Mouse (Mus musculus): ENCODE data around the gene Myh13. TPM values are rescaled to one million over a fixed set of nuclear protein-coding genes. Genes with fewer than 3 reads are reported as not detected.

The Myh13 gene
- polyA plus RNA-seq (2015; fragmentation: Nextera tagmentation; extraction: Ambion mirVana), result 0.14 and 0.21 TPM in 2 replicates

DNA sequence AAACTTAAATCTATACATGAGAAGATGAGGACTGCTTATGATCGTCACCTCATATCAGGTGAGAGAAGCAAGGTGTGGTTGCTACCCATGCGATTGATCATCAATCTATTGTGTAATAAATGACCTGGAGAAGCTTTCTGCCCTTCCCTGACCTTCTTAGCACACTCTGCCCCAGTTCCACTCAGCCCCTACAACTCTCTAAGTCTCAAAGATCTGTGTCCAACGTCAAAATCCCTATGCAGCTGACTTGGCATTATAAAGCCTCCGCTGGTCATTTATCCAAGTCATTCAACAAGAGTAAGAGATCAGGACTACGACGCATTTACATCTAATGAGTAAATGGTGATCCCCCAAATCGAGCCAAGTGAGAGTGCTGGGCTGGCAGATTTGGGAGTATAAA is at the start of gene Myh13:
Myh13 (plus strand) TSS at position 301 of the 400 bp plus-strand sequence.
- Histone ChIP-seq H3K4me2 (no peak within 1 kb of the TSS), H3K4me3 (no peak within 1 kb of the TSS), H3K36me3 (no peaks in the 10 kb centered on the region), H3K27me3 (no peaks in the 10 kb centered on the region), H3K9me3 (no peaks in the 10 kb centered on the region), H3K9ac (no peak within 1 kb of the TSS), H3K4me1 (replicated peaks) (no peaks in the 10 kb centered on the region), H3K27ac (replicated peaks) (no peak within 1 kb of the TSS)
- WGBS, result 87% methylated on average over 7 of the region's 7 CpGs
- ATAC-seq (ENCODE audit: low FRiP score, low read depth), result no peak

DNA sequence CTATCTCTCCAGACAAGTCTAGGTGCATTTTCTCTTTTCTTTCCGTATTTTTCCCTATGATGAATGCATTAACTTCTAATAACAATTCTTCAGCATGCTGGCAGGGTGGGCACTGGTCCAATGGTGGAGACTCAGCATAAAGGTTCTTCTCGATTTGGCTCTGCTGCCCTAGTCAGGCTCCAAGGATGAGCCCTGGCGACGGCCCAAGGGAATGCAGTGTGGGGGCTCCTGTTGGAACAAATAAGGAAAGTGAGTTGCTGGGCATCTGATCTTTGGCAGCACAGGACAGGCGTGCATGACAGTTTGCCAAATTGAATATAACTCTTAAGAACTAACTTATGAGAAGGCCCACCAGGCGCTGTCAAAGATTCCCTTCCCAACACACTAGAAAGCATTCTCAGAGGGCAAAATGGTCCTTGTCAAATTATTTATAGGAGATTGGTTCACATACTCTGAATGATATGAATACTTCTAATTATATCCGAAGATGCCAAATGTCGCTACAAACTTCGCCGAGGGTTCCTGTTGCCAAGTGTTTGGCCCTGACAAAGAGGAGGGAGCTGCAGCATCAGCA is 44.8 kb upstream of the Myh13 start, which contains the start of gene Myh8:
Myh8 (plus strand) TSS at position 524 of the 574 bp plus-strand sequence.
- no peaks in the 10 kb centered on the region for H3K9me3 ChIP-seq
- H3K36me3 ChIP-seq, result no peaks in the 10 kb centered on the region
- no peak within 1 kb of the TSS for H3K27ac ChIP-seq (replicated peaks)
- H3K9ac ChIP-seq, result no peak within 1 kb of the TSS
- 64% methylated on average over 10 of the region's 10 CpGs for WGBS
- no peaks in the 10 kb centered on the region for H3K27me3 ChIP-seq
- peaks cover 8% of the 10 kb centered on the region; the same call in 1 of the 2 replicates for H3K4me1 ChIP-seq (replicated peaks)
- no peak within 1 kb of the TSS for H3K4me3 ChIP-seq
- ATAC-seq (ENCODE audit: low FRiP score, low read depth), result peak; percentile 42; the same call in 1 of the 2 replicates
- H3K4me2 ChIP-seq, result no peak within 1 kb of the TSS

DNA sequence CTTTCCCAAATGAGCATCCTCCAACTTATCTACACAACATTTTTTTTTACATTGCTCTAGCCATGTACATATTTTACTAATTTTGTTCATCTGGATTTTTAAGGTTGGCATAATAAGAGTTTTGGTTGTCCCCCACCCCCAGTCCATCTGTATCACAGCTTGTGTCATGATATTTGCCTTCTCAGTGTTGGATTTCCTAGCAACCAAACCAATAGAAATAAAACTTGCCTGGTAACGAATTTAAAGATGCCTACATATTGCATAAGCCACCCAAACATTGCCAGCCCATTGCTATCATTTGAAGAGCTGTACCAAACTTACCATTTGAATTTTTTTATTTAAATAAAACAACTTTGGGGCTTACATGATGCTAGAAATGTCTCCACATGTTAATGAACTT is 28.0 kb upstream of the Myh13 start:
- H3K36me3 ChIP-seq, result no peaks in the 10 kb centered on the region
- no peak for ATAC-seq (ENCODE audit: low FRiP score, low read depth)
- H3K9me3 ChIP-seq, result no peaks in the 10 kb centered on the region
- no peaks in the 10 kb centered on the region for H3K4me1 ChIP-seq (replicated peaks)
- H3K4me3 ChIP-seq, result no peak overlapping the region
- H3K4me2 ChIP-seq, result no peak overlapping the region
- no peaks in the 10 kb centered on the region for H3K27me3 ChIP-seq
- H3K27ac ChIP-seq (replicated peaks), result no peak overlapping the region
- H3K9ac ChIP-seq, result no peak overlapping the region
- 71% methylated on average over 1 of the region's 1 CpGs for whole genome bisulfite sequencing

DNA sequence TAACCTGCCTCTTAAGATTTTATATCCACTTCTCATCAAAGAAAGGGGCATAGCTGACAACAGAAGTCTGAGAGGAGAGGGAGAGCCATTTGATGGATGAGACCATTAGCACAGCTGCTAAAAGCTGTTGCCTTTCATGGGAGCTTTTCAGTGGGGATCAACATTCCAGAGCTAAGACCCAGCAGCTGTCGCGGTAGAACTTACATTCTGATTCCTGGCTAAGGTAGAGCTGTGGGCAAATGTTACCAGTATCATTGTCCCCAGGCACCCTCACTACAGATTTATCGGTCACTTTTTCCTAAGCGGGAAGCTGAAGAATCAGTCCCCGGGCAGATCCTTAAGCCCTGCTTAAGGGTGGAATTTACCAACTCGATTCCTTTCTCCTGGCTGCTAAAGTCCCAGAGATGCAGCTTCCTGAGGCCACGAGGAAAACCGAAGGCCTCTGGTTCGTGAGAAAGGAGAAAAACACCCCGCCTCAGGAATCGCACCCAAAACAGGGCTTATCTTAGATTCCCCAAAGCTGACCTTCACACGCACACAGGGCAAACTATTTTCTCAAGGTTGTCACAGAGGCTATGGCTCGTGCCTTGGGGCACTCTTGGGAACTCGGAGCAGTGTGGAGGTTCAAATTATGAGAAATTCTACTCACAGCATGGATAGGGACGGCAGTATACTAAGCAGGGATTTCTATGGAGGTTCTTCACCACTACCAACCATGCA is 7.6 kb upstream of the Myh13 start:
- H3K4me1 ChIP-seq (replicated peaks), result 0 out of 2 replicates have a peak, but pooled peaks cover 3% of the 10 kb centered on the region
- no peaks in the 10 kb centered on the region for H3K36me3 ChIP-seq
- 66% methylated on average over 15 of the region's 15 CpGs for WGBS
- H3K9me3 ChIP-seq, result no peaks in the 10 kb centered on the region
- H3K27ac ChIP-seq (replicated peaks), result no peak overlapping the region
- no peaks in the 10 kb centered on the region for H3K27me3 ChIP-seq
- no peak for ATAC-seq (ENCODE audit: low FRiP score, low read depth)
- no peak overlapping the region for H3K9ac ChIP-seq
- H3K4me3 ChIP-seq, result no peak overlapping the region
- H3K4me2 ChIP-seq, result no peak overlapping the region

DNA sequence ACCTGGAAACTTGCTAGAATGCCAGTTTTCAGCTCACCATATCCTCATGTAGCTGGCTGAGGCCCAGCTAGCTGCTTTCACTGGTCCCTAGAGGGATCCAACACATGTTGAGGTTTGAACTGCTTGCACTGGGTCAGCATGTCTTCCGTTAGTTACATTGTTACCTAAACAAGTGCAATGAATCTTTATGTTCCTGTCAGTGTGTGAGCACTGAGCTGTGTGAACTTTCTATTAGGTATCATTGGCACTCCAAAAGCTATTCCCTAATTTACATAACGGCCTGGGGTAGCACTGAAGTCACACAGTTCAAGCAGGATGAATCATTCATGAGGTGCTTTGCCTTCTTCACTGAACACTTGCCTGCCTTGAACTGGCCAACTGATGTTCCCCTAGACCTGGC is 5.1 kb downstream of the Myh13 start:
- ATAC-seq (ENCODE audit: low FRiP score, low read depth), result no peak
- no peak overlapping the region for H3K27ac ChIP-seq (replicated peaks)
- no peaks in the 10 kb centered on the region for H3K4me1 ChIP-seq (replicated peaks)
- H3K27me3 ChIP-seq, result no peaks in the 10 kb centered on the region
- H3K9me3 ChIP-seq, result no peaks in the 10 kb centered on the region
- H3K36me3 ChIP-seq, result no peaks in the 10 kb centered on the region
- H3K9ac ChIP-seq, result no peak overlapping the region
- no peak overlapping the region for H3K4me3 ChIP-seq
- WGBS, result 32% methylated on average over 2 of the region's 2 CpGs
- no peak overlapping the region for H3K4me2 ChIP-seq

DNA sequence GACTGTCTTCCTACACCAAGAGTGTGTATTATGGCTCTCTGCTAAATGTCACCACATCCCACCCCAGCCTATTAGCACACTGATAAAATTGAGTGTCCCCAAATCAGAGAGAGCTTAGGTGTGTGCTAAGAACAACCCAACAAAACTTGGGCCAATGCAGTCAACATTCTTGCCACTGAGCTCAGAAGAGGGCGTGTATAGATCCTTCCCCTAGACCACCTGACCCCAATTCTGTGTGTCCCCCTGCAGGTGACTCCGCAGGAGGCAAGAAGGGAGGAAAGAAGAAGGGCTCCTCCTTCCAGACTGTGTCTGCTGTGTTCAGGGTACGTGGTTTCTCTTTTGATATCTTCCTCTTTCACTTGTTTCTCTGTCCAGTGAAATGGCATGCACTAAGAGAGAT is 23.1 kb downstream of the Myh13 start:
- 57% methylated on average over 3 of the region's 3 CpGs for WGBS
- no peaks in the 10 kb centered on the region for H3K27me3 ChIP-seq
- H3K4me1 ChIP-seq (replicated peaks), result no peaks in the 10 kb centered on the region
- H3K4me2 ChIP-seq, result no peak overlapping the region
- ATAC-seq (ENCODE audit: low FRiP score, low read depth), result no peak
- H3K9me3 ChIP-seq, result no peaks in the 10 kb centered on the region
- no peaks in the 10 kb centered on the region for H3K36me3 ChIP-seq
- H3K9ac ChIP-seq, result no peak overlapping the region
- no peak overlapping the region for H3K27ac ChIP-seq (replicated peaks)
- no peak overlapping the region for H3K4me3 ChIP-seq

DNA sequence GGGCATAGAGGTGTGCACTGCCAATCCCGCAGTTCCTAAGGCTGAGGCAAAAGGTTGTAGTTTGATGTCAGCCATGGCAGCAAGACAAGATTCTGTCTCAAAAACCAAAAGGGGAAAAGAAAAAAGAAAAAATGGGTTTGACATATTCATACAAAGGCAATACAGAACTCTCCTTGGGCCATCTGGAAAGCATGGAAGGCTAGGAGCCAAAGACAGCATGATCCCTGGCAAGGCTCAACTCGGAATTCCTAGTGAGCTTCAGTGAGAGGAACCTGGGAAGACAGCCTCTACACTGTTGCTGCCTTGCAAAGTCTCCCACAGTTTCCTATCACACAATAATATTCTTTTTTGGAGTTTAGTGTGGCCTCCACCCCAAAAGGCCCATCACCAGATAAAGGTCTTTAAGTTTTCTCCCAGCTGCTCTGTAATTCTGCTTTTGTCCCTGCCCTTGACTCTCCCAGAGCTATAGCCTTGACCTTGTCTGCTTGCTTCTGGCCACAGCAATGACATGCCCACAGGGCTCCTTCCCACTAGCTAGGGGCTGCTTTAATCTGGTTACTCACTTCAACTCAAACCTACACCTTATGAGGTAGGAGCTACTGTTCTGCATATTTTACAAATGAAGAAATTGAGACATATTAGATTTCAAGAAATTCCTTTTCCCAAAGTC is 23.9 kb downstream of the Myh13 start:
- no peaks in the 10 kb centered on the region for H3K36me3 ChIP-seq
- no peak overlapping the region for H3K9ac ChIP-seq
- ATAC-seq (ENCODE audit: low FRiP score, low read depth), result no peak
- no peaks in the 10 kb centered on the region for H3K27me3 ChIP-seq
- WGBS, result 68% methylated on average over 2 of the region's 2 CpGs
- H3K27ac ChIP-seq (replicated peaks), result no peak overlapping the region
- no peak overlapping the region for H3K4me2 ChIP-seq
- no peaks in the 10 kb centered on the region for H3K9me3 ChIP-seq
- H3K4me3 ChIP-seq, result no peak overlapping the region
- no peaks in the 10 kb centered on the region for H3K4me1 ChIP-seq (replicated peaks)

DNA sequence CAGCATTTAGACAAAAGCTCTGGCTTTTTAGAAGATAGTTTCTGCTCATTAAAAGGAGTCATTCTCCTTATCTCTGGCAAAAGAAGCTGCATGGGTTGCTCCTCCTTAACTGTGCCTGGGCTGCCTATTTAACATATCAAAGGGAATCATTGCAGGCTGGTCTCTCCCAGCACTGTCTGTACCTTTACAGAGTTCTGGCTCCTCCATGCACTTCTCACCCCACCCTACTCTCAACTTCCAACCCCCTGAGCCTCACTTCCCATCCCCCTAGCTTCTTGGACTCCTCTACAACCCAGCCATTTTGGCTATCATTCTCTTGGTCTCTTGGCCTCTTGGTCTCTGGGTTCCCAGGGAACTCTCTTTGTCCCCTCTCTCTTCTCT is 24.4 kb downstream of the Myh13 start:
- Histone ChIP-seq H3K4me2 (no peak overlapping the region), H3K27me3 (no peaks in the 10 kb centered on the region), H3K9ac (no peak overlapping the region), H3K4me1 (replicated peaks) (no peaks in the 10 kb centered on the region), H3K4me3 (no peak overlapping the region), H3K9me3 (no peaks in the 10 kb centered on the region), H3K36me3 (no peaks in the 10 kb centered on the region), H3K27ac (replicated peaks) (no peak overlapping the region)
- no peak for ATAC-seq (ENCODE audit: low FRiP score, low read depth)

DNA sequence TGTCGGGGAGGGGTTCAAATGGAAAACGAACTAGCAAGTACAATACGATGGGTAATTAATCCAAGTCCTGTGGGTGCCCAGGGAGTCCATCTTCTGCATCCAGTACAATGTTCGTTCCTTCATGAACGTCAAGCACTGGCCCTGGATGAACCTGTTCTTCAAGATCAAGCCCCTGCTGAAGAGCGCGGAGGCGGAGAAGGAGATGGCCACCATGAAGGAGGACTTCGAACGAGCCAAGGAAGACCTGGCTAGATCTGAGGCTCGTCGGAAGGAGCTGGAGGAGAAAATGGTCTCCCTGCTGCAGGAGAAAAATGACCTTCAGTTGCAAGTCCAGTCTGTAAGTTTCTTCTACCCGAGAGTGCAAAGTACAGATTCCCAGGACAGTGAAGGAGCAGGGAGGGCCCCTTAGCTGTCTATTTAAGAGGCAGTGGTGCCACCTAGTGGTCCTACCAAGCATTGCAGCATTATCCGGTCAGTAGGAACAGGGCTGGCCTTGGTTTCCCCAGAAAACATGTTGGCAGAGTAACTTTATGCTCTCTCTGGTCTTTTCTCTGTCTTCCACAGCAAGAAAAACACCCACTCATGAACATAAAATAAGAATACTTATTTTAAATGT is 28.8 kb downstream of the Myh13 start:
- Histone ChIP-seq H3K9ac (no peak overlapping the region), H3K4me3 (no peak overlapping the region), H3K4me2 (no peak overlapping the region), H3K4me1 (replicated peaks) (no peaks in the 10 kb centered on the region), H3K27me3 (no peaks in the 10 kb centered on the region), H3K36me3 (no peaks in the 10 kb centered on the region), H3K9me3 (no peaks in the 10 kb centered on the region), H3K27ac (replicated peaks) (no peak overlapping the region)
- WGBS, result 57% methylated on average over 14 of the region's 14 CpGs
- peak; percentile 65; the same call in 1 of the 2 replicates for ATAC-seq (ENCODE audit: low FRiP score, low read depth)

DNA sequence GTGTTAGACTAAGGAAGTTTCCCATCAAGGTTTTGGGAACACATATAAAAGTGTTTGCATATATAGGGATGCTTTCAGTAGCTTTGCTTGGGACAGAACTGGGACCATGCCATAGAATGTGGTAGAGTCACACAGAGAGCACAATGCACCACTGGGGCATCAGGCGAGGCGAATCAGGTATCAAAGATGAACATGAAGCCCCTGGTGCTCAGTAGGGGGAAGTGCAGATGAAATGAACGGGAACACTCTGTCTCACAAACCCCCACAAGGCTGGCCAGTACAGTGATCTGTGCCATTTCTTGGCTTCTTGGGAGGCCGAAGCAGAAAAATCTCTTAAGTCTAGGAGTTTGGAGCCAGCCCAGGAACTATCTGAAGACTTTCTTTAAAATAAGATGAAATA is 31.6 kb downstream of the Myh13 start:
- Histone ChIP-seq H3K27me3 (no peaks in the 10 kb centered on the region), H3K27ac (replicated peaks) (no peak overlapping the region), H3K9ac (no peak overlapping the region), H3K4me3 (no peak overlapping the region), H3K9me3 (no peaks in the 10 kb centered on the region), H3K4me2 (no peak overlapping the region), H3K36me3 (no peaks in the 10 kb centered on the region), H3K4me1 (replicated peaks) (no peaks in the 10 kb centered on the region)
- no peak for ATAC-seq (ENCODE audit: low FRiP score, low read depth)
- 49% methylated on average over 4 of the region's 4 CpGs for WGBS

DNA sequence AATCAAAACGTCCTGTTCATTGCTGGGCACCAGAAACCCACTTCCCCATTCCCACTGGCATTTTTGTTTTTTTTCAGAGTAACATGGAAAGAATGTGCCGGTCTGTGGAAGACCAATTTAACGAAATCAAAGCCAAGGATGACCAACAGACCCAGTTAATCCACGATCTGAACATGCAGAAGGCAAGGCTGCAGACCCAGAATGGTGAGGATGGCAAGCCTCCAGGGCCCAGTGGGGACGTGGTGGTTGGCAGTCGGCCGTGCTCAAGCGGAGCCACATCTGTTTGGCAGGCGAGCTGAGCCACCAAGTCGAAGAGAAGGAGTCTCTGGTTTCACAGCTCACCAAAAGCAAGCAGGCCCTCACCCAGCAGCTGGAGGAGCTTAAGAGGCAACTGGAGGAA is 36.6 kb downstream of the Myh13 start:
- Histone ChIP-seq H3K36me3 (no peaks in the 10 kb centered on the region), H3K9ac (no peak overlapping the region), H3K4me3 (no peak overlapping the region), H3K27me3 (no peaks in the 10 kb centered on the region), H3K9me3 (no peaks in the 10 kb centered on the region), H3K4me2 (no peak overlapping the region), H3K4me1 (replicated peaks) (no peaks in the 10 kb centered on the region), H3K27ac (replicated peaks) (no peak overlapping the region)
- 77% methylated on average over 10 of the region's 10 CpGs for WGBS
- ATAC-seq (ENCODE audit: low FRiP score, low read depth), result no peak

DNA sequence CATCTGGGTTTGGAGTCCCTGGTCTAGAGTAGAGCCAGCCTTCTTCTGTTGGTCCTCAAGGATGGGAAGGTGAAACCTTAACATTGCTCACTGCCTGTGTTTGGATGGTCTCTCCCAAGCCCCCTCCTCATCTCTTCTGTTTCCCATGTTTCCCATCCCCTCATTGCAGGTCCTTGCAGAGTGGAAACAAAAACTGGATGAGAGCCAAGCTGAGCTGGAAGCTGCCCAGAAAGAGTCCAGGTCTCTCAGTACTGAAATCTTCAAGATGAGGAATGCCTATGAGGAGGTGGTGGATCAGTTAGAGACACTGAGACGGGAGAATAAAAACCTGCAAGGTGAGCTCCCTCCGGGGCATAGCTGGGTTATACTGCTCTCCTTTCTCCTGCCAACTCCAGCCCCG is 40.8 kb downstream of the Myh13 start:
- H3K27me3 ChIP-seq, result no peaks in the 10 kb centered on the region
- H3K4me2 ChIP-seq, result no peak overlapping the region
- H3K9ac ChIP-seq, result no peak overlapping the region
- H3K27ac ChIP-seq (replicated peaks), result no peak overlapping the region
- no peak overlapping the region for H3K4me3 ChIP-seq
- H3K36me3 ChIP-seq, result no peaks in the 10 kb centered on the region
- H3K9me3 ChIP-seq, result no peaks in the 10 kb centered on the region
- no peak for ATAC-seq (ENCODE audit: low FRiP score, low read depth)
- no peaks in the 10 kb centered on the region for H3K4me1 ChIP-seq (replicated peaks)
- WGBS, result 83% methylated on average over 3 of the region's 3 CpGs

All from hindbrain, embryonic 15.5 days (tissue).